Mouse (Mus musculus): ENCODE data around the gene Adamts10. TPM values are rescaled to one million over a fixed set of nuclear protein-coding genes. Genes with fewer than 3 reads are reported as not detected.

The Adamts10 gene
- 10 to 100 TPM; 49.7 to 56.7 TPM for polyA plus RNA-seq (2017; shearing (Covaris generic))

DNA sequence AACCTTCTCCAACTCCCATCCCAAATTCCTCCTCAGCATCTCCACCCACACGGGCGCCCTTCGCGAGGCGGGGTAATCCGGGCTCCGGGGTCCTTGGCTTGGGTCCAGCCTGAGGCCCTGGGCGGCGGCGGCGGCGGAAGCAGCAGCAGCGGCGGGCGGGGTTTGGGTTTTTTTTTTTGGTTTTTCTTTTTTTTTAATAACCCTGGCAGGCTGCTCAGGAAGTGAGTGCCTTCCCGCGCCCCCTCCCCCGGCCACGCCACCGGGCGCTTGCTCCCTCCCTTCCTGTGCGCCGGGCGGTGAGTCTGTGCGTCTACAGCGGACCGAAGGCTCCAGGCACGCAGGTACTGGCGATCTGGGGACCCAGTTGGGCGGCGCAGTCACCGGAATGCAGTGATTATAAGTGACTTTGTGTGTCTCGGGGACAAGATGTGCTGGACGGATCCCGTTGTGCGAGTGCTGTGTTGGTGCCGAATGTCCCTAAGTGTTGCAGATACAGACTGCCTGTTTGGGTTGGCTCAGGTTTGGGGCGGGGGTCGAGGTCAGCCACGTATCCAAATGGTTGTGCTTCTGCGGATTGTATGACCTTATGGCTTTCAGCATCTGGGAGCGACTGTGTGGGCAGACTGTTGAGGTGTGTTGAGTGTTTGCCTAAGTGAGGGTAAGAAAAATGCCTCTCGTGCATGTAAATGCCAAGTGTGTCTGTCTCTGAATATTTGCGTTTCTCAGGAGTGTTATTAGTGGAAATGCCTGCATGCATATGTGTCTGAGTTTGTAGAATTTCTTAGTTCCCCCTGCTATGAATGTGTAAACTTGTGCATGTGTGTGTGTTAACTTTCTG is at the start of gene Adamts10:
Gene Adamts10 (plus strand): TSS at position 287 of the 838 bp plus-strand sequence.
- ATAC-seq = peak; percentile 92

DNA sequence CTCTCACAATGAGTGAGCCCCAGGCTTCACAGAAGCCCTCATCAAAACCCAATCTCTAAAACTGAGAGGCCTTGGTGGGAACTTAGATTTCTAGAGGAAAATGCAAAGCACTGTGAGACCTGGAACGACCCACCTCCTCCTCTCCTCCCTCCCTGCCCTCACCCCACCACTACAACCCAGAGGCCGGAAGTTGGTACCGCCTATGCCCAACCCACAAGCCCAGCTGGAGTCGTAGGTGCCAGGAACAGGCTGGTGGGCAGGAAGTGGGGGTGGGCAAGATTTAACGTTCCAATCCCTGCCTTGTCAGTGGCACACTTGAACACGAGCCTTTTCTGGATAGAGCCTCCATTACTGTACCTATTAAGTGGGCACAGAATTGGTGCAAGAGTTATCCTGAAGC is 40.0 kb upstream of the Adamts10 start:
- peak; percentile 87 for ATAC-seq

DNA sequence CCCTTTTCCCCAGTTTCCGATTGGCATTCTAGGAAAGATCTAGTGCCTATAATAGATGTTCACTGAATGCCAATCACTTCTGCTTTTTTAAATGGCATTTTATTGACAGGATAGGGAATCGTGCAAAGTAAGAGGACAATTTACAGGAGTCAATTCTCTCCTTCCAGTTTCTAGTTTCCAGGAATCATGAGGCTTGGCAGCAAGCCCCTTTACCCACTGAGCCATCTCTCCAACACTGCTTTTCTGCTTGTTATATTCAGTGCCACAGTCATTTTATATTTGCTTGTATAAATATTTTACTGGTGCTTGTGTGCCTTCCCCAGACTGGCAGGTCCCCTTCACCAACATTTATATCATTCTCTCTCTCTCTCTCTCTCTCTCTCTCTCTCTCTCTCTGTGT is 36.8 kb upstream of the Adamts10 start:
- ATAC-seq = no peak

DNA sequence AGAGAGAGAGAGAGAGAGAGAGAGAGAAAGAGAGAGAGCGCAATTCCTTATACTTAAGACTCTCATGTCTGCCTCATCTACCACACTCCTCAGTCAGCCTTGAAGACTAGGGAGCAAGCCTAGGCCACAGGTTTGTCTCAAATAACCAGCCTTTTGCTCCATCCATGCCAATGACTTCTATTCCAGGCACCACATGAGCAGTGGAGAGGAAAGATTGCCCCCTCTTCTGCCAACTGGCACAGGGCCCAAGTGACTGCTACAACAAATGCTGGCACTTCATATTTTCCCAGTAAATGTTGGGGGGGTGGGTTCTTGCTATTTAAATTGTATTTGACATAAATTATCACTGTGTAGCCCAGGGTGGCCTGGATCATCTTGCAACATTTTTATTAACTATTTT is 36.4 kb upstream of the Adamts10 start:
- no peak for ATAC-seq

DNA sequence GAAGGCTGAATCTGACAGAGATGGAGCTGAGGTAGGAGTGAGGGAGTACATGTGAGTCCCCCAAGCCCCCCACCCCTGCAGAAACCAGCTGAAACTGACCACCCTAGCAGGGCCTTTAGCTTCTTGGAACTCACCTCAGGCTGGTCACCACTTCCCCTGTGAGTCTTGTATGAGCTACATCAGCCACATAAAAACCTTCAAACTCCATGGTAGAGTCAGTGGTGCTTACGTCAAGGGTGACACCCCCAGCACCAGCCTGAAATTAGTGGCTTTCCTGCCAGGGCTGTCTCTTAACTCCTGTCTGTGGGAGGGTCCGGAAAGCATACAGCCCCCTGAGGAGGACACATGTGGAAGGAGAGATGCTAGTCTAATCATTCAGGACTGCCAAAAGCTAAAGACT is 32.6 kb upstream of the Adamts10 start:
- ATAC-seq = no peak

DNA sequence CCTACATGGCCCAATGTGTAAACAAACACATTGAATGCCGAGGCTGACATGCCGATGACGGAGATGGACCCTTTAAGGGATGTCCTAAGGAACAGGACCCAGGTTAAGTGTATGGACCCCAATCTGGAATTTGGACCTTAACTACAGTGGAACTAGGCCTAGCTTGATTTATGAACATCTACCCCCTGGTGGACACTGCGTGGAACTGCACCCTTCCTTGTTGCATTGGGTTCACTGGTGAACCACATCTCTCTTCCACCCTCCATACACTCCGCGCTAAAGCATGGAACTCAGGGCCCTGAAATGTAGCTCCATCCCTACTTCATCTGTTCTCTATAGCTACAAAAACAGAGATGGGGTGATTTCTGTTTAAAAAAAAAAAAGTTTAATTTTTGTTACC is 30.9 kb upstream of the Adamts10 start:
- no peak for ATAC-seq

DNA sequence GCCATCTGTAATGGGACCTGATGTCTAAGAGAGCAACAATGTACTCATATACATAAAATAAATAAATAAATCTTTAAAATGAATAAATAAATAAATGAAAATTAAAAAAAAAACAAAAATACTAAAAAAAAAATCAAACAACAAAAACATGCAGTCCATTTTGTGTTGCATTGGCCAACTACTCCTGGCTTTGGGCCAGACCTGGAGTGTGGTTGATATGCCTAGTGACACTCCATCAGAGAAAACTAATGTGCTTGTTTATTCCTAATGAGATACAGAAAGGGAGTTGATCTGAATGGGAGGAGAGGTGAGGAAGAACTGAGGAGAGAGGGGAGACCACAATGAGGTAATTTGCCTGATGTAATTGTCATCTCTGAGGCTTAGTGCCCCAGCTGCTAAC is 29.4 kb upstream of the Adamts10 start:
- no peak for ATAC-seq

DNA sequence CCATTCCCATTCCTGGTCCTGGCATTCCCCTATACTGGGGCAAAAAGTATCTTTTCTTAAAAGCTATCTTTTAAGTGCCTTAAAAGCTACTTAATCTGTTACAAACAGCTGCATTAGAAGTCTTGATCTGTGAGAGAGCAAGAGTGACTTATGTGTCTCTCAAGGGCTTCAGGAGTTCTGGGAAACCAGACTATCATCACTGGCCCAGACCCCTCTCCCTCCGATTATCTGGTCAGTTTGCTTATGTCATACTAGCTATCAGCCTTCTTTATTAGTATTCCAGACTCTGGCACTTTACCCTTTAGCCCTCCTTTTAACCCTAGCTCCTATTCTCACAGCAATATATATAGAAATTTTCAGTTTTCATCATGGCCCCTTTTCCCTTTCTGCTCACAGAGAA is 25.1 kb upstream of the Adamts10 start:
- no peak for ATAC-seq

DNA sequence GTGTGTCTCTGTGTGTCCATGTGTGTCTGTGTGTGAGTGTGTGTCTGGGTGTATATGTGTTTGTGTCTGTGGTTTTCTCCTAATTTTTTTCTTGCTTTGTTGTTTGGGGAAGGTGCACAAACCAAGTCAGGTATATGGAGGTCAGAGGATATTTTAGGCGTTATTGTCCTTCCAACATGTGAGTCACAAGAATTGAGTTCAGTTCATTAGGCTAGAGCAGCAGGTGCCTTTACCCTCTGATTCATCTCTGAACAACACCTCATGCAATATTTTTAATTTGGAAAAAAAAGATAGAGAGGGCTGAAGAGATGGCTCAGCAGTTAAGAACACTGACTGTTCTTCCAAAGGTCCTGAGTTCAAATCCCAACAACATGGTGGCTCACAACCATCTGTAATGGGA is 15.6 kb upstream of the Adamts10 start:
- no peak for ATAC-seq

DNA sequence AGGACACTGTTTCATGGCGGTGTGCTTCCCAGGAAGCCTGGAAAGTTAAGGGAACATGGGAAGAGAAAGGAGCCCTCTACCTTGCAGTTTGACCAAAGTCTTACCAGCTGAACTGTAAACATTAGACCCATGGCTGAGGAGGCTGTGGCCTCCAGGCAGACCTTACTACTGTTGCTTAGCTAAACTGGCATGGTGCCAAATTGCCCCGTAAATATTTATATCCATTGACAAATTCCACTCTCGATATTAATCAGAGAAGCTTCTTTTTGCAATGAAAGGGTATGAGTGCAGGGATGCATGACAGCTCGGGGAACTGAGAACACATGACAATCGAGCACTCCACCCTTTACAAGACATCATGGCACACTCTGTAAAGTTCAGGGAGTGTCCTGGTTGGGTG is 13.8 kb upstream of the Adamts10 start:
- no peak for ATAC-seq

DNA sequence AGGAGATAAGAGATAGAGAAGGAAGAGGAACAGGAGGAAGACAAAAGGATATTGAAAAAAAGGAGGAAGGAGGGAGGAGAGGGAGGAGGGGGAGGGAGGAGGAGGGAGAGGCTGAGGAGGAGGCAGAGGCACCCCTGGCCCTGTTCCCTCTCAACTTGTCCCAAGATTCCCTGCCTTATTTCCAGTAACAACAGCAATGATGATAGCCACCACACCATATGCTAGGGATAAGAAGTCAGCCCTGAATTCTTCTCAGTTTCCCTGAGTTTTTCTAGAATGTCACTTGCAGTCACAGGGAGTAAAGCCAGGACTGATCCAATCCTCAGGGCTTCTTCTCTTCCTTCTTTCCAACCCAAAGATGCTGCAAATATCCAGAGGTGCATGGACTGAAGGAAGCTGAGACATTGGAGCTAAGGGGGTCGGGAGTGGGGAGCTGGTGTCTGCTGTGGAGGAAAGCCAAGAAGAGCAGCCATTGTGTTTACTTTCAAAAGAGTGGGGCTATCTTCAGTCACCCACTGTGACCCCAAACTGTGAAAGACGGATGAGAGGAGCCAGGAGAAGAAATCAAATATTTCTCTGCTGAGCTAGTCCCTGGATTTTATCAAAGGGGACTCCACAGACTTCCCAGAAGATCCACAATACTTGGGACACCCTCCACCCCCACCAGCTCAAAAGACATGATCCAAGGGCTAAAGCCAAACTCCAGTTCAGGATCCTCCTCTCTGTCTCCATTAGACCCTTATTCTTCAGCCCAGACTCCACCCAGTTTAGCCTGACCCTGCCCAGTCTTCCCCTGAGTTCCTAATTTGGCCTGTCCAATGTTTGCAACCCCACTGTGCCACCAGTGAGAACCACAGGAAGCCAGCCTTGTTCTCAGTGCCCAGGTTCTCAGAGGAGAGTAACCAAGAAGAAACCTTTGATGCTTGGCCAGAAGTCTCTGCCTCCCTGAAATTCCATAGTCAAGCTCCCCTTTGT is 11.3 kb upstream of the Adamts10 start:
- ATAC-seq = no peak

DNA sequence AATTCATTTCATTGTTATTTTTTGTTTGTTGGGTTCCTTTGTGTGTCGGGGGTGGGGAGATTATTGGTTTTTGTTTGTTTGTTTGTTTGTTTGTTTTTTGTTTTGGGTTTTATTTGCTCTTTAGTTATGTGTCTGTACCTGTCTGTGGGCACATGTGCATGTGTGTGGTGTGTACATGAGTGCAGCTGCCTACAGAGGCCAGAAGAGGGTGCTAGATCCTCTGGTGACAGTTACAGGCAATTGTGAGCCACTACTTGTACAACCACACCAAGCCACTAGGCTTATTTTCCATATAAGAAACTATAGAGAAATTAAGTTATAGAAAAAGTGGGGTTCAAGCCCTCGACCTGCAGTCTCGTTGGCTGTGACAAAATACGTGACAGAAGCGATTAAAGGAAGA is 10.1 kb upstream of the Adamts10 start:
- peak; percentile 43 for ATAC-seq

DNA sequence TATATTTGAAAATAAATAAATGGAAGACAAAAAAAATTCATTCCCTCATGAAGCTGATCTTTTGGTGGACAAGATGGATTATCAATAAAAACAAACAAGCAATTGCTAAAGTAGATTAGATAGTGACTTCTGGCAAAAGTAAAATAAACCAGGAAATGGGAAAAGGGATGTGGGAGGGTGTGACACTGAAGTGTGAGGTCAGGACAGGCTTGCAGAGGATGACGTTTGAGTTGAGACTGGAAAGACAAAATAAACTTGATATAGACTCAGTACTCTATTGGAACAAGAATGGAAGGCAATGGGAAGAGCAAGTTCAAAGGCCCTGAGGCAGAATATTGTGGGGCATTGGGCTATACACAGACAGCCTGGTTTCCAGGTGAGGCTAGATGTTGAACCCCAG is 3.6 kb upstream of the Adamts10 start:
- no peak for ATAC-seq

DNA sequence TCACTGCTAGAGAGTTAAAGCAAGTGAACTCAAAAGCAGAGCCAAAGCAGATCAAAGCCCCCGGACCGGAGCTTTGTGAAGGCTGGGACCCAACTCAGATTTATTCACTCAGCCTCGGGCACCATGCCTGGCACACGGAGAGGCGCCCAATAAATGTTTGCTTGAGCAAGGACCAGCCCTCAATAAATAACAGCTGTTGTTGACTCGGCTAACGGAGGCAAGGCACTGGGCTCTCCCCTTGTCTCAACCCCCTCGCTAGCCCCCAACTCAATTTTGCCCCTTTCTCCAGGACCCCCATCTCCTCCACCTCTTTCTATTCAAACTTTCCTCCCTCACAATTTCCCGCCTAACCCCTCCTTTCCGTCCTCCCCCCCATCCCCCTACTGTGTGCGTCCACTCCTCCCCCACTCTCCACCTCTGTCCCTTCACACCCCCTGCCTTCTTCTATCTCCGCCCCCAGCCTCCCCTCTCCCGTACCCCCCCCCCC is 530 bp upstream of the Adamts10 start:
- no peak for ATAC-seq

DNA sequence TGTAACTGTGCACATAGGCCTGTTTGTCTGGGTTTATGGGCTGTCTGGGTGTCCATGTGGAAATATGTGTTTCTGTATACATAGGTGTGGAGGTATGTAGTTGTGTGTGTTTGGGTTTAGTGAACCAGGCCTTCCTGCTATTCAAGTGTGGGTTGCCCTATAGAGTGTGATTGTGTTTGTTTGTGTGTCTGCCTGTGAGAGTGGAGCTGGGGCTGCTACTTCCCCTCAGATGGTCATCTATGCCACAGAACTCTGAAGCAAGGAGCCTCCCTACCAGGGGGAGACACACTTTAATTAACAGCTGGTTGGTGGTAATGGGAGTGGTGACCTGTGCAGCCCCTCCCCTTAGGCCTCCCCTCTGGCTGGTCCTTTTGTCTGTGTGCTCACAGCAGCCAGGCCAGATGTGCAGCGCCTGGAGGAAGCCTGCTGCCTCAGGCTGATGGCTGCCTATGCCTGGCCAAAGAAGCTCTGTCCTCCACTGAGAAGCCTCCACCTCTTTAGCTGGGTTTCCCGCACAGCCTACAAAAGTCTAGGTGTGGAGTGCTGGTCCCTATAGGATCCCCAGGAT is 886 bp downstream of the Adamts10 start:
- no peak for ATAC-seq

DNA sequence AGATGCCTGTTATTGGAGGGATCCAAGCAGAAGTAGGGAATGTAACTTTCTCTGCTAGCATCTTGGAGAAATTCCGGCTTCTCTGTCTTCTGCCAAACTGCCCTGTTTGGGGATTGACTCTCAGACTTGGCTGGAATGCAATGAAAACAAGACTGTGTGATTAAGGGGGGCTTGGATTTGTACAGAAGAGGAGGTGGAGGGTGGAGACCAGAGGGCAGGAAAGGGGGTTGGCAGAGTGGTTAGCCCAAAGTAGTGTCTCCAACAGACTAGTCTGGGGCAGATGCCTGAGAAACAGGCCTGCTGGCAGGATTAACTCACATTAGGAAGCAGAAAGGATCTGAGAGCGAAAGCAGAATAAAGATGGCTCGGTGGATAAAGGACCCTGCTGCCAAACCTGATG is 2.5 kb downstream of the Adamts10 start:
- ATAC-seq = no peak

DNA sequence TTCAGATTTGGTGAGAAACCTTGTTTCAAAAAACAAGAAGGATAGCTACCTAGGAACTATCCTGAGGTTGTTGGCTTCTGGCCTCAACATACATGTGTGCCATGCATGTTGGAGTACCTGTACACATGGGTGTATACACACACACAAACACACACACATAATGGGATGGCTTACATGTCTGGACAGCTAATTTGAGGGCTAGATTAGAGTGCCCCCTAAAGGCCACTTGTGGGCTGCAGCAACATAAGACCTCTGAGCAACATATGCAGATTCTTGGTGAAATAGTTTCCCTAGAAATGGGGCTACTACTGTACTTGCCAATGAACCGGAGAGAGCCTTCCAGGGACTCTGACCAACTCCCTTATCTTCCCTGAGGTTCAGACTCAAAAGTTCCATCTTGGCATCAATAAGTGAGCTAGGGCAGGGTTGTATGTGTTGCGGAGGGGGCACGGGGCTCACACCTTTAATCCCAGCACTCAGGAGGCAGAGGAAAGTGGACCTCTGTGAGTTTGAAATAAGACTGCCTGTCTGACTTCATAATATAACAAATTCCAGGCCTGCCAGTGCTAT is 15.2 kb downstream of the Adamts10 start:
- no peak for ATAC-seq

DNA sequence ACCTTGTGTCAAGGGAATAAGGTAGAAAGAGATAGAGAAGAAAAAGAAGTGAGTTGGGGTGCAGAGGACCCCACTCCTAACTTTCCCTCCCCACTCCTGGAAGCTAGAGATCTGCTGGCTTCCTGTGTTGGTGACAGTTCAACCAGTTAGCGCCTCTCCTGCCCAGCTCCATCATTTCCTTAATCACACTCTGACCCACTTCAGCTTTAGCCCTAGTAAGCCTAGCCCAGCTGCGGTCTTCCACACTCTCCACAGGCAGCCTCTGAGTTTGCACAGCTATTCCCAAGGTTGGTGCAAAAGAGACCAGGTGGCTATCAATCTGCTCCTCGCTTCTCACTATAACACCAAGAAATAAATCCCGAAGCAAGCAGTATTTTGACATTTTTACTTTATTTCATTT is 15.9 kb downstream of the Adamts10 start:
- ATAC-seq = no peak

DNA sequence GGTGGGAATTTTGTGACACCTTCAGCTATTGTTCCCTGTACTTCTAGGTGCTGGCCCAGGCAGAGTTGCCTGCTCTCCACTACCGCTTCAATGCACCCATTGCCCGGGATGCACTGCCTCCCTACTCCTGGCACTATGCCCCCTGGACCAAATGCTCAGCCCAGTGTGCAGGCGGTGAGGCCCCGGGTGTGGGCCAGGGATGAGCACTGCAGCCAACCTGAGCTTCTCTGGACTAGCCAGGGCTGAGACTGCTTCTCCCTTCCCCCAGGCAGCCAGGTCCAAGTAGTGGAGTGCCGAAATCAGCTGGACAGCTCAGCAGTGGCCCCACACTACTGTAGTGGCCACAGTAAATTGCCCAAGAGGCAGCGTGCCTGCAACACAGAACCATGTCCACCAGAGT is 25.2 kb downstream of the Adamts10 start:
- no peak for ATAC-seq

DNA sequence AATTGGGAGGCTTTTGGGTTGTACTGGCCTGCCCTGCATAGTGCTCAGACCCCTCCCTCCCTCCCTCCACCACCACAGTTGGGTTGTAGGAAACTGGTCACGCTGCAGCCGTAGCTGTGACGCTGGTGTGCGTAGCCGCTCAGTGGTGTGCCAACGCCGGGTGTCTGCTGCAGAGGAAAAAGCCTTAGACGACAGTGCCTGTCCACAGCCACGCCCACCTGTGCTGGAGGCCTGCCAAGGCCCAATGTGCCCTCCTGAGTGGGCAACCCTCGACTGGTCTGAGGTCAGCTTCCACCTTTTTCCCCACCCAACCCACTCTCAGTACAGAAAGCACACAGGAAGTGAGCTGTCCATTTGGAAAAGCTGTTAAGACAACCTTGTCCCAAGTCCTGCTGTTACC is 26.4 kb downstream of the Adamts10 start:
- ATAC-seq = no peak

DNA sequence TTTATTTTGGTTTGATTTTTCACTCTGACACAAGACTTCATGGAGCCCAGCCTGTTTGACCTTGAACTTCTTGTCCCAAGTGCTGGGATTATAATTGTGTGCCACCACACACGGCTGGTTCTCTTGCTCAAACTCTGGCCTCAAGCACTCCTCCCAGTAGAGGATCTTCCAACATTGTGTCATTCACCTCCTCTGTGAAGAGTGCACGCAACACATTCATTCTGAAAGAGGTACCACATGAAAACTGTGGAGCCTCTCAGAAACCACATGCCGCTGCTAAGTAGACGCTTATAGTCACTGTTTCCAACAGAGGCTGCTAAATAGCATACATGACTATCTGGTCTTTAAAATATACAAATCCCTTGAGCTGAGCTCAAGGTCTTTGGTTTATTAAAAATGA is 28.1 kb downstream of the Adamts10 start:
- ATAC-seq = peak; percentile 4

DNA sequence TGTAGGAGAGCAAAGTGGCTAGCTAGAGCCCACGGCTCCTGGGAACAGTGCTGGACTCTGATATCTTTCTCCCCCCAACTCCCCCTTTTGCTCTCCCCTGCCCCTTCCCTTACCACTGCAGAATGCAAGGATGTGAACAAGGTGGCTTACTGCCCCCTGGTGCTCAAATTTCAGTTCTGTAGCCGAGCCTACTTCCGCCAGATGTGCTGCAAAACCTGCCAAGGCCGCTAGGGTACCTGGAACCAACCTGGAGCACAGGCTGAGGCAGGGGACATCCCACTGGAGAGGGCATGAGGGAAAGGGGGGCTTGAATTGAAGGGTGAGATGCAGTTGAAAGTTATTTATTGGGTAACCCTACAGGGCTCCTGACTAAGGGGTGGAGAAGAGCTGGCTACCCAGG is 29.0 kb downstream of the Adamts10 start:
- no peak for ATAC-seq

DNA sequence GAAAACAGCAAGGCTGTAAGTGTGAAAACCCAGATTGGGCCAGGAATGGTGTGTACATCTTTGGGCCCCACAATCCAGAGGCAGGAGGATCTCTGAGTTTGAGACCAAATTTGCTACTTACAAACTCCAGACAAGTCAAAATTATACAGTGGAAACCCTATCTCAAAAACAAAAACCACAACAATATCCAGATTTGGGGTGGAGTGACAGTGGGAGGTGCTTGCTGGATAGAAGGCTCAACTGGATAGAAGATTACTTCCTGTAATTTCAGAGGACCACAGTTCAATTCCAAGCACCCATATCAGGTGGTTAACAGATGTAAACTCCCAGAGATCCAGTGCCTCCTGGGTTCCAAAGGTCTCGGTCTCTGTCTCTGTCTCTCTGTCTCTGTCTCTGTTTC is 30.5 kb downstream of the Adamts10 start:
- no peak for ATAC-seq

All from activated CD4-positive, CD25-positive, alpha-beta regulatory T cell, adult 4 months (primary cell).